Mouse (Mus musculus): ENCODE results near the gene Rasal2. TPM values are rescaled to one million over a fixed set of nuclear protein-coding genes. Genes with fewer than 3 reads are reported as not detected.

The Rasal2 gene
- polyA plus RNA-seq, 1 experiment from 2014 or later: 6.9 TPM

GRCm38 (mm10) chr1:157298990-157299389 lies 113.4 kb downstream of the Rasal2 start:
- no peaks in the 10 kb centered on the region for H3K4me1 ChIP-seq (ENCODE audit: insufficient read depth, low read length)
- 82% methylated on average over 2 of the region's 2 CpGs for WGBS
- no peak overlapping the region for H3K27ac ChIP-seq (ENCODE audit: low read length)
- H3K4me3 ChIP-seq (ENCODE audit: low read length): no peak overlapping the region
- no peak overlapping the region for H3K9ac ChIP-seq (replicated peaks; ENCODE audit: low read length)
- no peak overlapping the region for H3K4me2 ChIP-seq (replicated peaks; ENCODE audit: low read depth, low read length)
- no peaks in the 10 kb centered on the region for H3K27me3 ChIP-seq (ENCODE audit: insufficient read depth, low read length)
- H3K9me3 ChIP-seq (ENCODE audit: low read length): no peaks in the 10 kb centered on the region
- H3K36me3 ChIP-seq (ENCODE audit: insufficient read depth, low read length): no peaks in the 10 kb centered on the region
- ATAC-seq (ENCODE audit: low FRiP score, low TSS enrichment): no peak

- H3K36me3 ChIP-seq (ENCODE audit: insufficient read depth, low read length): no peaks in the 10 kb centered on the region
- H3K4me3 ChIP-seq (ENCODE audit: low read length): no peak overlapping the region
- WGBS: 84% methylated on average over 1 of the region's 1 CpGs
- no peaks in the 10 kb centered on the region for H3K27me3 ChIP-seq (ENCODE audit: insufficient read depth, low read length)
- no peak overlapping the region for H3K9ac ChIP-seq (replicated peaks; ENCODE audit: low read length)
- H3K4me2 ChIP-seq (replicated peaks; ENCODE audit: low read depth, low read length): no peak overlapping the region
- no peak overlapping the region for H3K27ac ChIP-seq (ENCODE audit: low read length)
- ATAC-seq (ENCODE audit: low FRiP score, low TSS enrichment): no peak
- no peaks in the 10 kb centered on the region for H3K4me1 ChIP-seq (ENCODE audit: insufficient read depth, low read length)
- no peaks in the 10 kb centered on the region for H3K9me3 ChIP-seq (ENCODE audit: low read length)
Observed at GRCm38 (mm10) chr1:157297137-157297536, 115.3 kb downstream of the Rasal2 start.

GRCm38 (mm10) chr1:157295868-157296267 lies 116.5 kb downstream of the Rasal2 start:
- Histone ChIP-seq H3K9ac (replicated peaks; ENCODE audit: low read length) (no peak overlapping the region), H3K27me3 (ENCODE audit: insufficient read depth, low read length) (no peaks in the 10 kb centered on the region), H3K4me1 (ENCODE audit: insufficient read depth, low read length) (no peaks in the 10 kb centered on the region), H3K4me3 (ENCODE audit: low read length) (no peak overlapping the region), H3K36me3 (ENCODE audit: insufficient read depth, low read length) (no peaks in the 10 kb centered on the region), H3K9me3 (ENCODE audit: low read length) (no peaks in the 10 kb centered on the region), H3K27ac (ENCODE audit: low read length) (no peak overlapping the region), H3K4me2 (replicated peaks; ENCODE audit: low read depth, low read length) (no peak overlapping the region)
- peak; percentile 35; the same call in 1 of the 2 replicates for ATAC-seq (ENCODE audit: low FRiP score, low TSS enrichment)
- 57% methylated on average over 3 of the region's 3 CpGs for WGBS

GRCm38 (mm10) chr1:157290173-157290572 lies 122.2 kb downstream of the Rasal2 start:
- Histone ChIP-seq H3K36me3 (ENCODE audit: insufficient read depth, low read length) (no peaks in the 10 kb centered on the region), H3K4me1 (ENCODE audit: insufficient read depth, low read length) (no peaks in the 10 kb centered on the region), H3K4me2 (replicated peaks; ENCODE audit: low read depth, low read length) (no peak overlapping the region), H3K4me3 (ENCODE audit: low read length) (no peak overlapping the region), H3K27ac (ENCODE audit: low read length) (no peak overlapping the region), H3K27me3 (ENCODE audit: insufficient read depth, low read length) (no peaks in the 10 kb centered on the region), H3K9me3 (ENCODE audit: low read length) (no peaks in the 10 kb centered on the region), H3K9ac (replicated peaks; ENCODE audit: low read length) (no peak overlapping the region)
- 55% methylated on average over 2 of the region's 2 CpGs for WGBS
- ATAC-seq (ENCODE audit: low FRiP score, low TSS enrichment): no peak

GRCm38 (mm10) chr1:157289251-157289650 lies 123.1 kb downstream of the Rasal2 start:
- H3K4me3 ChIP-seq (ENCODE audit: low read length): no peak overlapping the region
- no peaks in the 10 kb centered on the region for H3K9me3 ChIP-seq (ENCODE audit: low read length)
- H3K9ac ChIP-seq (replicated peaks; ENCODE audit: low read length): no peak overlapping the region
- H3K4me2 ChIP-seq (replicated peaks; ENCODE audit: low read depth, low read length): no peak overlapping the region
- 56% methylated on average over 2 of the region's 2 CpGs for WGBS
- H3K36me3 ChIP-seq (ENCODE audit: insufficient read depth, low read length): no peaks in the 10 kb centered on the region
- no peak overlapping the region for H3K27ac ChIP-seq (ENCODE audit: low read length)
- no peaks in the 10 kb centered on the region for H3K4me1 ChIP-seq (ENCODE audit: insufficient read depth, low read length)
- H3K27me3 ChIP-seq (ENCODE audit: insufficient read depth, low read length): no peaks in the 10 kb centered on the region
- ATAC-seq (ENCODE audit: low FRiP score, low TSS enrichment): no peak

- 18% methylated on average over 4 of the region's 4 CpGs for WGBS
- no peak overlapping the region for H3K4me3 ChIP-seq (ENCODE audit: low read length)
- no peak overlapping the region for H3K9ac ChIP-seq (replicated peaks; ENCODE audit: low read length)
- no peaks in the 10 kb centered on the region for H3K9me3 ChIP-seq (ENCODE audit: low read length)
- no peaks in the 10 kb centered on the region for H3K4me1 ChIP-seq (ENCODE audit: insufficient read depth, low read length)
- H3K36me3 ChIP-seq (ENCODE audit: insufficient read depth, low read length): no peaks in the 10 kb centered on the region
- no peaks in the 10 kb centered on the region for H3K27me3 ChIP-seq (ENCODE audit: insufficient read depth, low read length)
- H3K27ac ChIP-seq (ENCODE audit: low read length): no peak overlapping the region
- ATAC-seq (ENCODE audit: low FRiP score, low TSS enrichment): no peak
- H3K4me2 ChIP-seq (replicated peaks; ENCODE audit: low read depth, low read length): no peak overlapping the region
Observed at GRCm38 (mm10) chr1:157286561-157286960, 125.8 kb downstream of the Rasal2 start.

GRCm38 (mm10) chr1:157285366-157285765 lies 127.0 kb downstream of the Rasal2 start:
- H3K36me3 ChIP-seq (ENCODE audit: insufficient read depth, low read length): no peaks in the 10 kb centered on the region
- ATAC-seq (ENCODE audit: low FRiP score, low TSS enrichment): no peak
- 86% methylated on average over 3 of the region's 3 CpGs for WGBS

GRCm38 (mm10) chr1:157280781-157281180 lies 131.6 kb downstream of the Rasal2 start:
- Histone ChIP-seq H3K4me2 (replicated peaks; ENCODE audit: low read depth, low read length) (no peak overlapping the region), H3K27ac (ENCODE audit: low read length) (no peak overlapping the region), H3K27me3 (ENCODE audit: insufficient read depth, low read length) (no peaks in the 10 kb centered on the region), H3K9me3 (ENCODE audit: low read length) (no peaks in the 10 kb centered on the region), H3K36me3 (ENCODE audit: insufficient read depth, low read length) (no peaks in the 10 kb centered on the region), H3K9ac (replicated peaks; ENCODE audit: low read length) (no peak overlapping the region), H3K4me1 (ENCODE audit: insufficient read depth, low read length) (no peaks in the 10 kb centered on the region), H3K4me3 (ENCODE audit: low read length) (no peak overlapping the region)
- ATAC-seq (ENCODE audit: low FRiP score, low TSS enrichment): no peak

More at GRCm38 (mm10) chr1:157285366-157285765, 127.0 kb downstream of the Rasal2 start:
- Histone ChIP-seq H3K4me2 (replicated peaks; ENCODE audit: low read depth, low read length) (no peak overlapping the region), H3K9me3 (ENCODE audit: low read length) (no peaks in the 10 kb centered on the region), H3K27me3 (ENCODE audit: insufficient read depth, low read length) (no peaks in the 10 kb centered on the region), H3K4me3 (ENCODE audit: low read length) (no peak overlapping the region), H3K4me1 (ENCODE audit: insufficient read depth, low read length) (no peaks in the 10 kb centered on the region), H3K9ac (replicated peaks; ENCODE audit: low read length) (no peak overlapping the region), H3K27ac (ENCODE audit: low read length) (no peak overlapping the region)

- no peak overlapping the region for H3K9ac ChIP-seq (replicated peaks; ENCODE audit: low read length)
- H3K4me1 ChIP-seq (ENCODE audit: insufficient read depth, low read length): no peaks in the 10 kb centered on the region
- no peak overlapping the region for H3K4me2 ChIP-seq (replicated peaks; ENCODE audit: low read depth, low read length)
- no peaks in the 10 kb centered on the region for H3K27me3 ChIP-seq (ENCODE audit: insufficient read depth, low read length)
- 88% methylated on average over 4 of the region's 4 CpGs for WGBS
- H3K27ac ChIP-seq (ENCODE audit: low read length): no peak overlapping the region
- no peak for ATAC-seq (ENCODE audit: low FRiP score, low TSS enrichment)
- H3K9me3 ChIP-seq (ENCODE audit: low read length): no peaks in the 10 kb centered on the region
- no peaks in the 10 kb centered on the region for H3K36me3 ChIP-seq (ENCODE audit: insufficient read depth, low read length)
- H3K4me3 ChIP-seq (ENCODE audit: low read length): no peak overlapping the region
Observed at GRCm38 (mm10) chr1:157275672-157276307, 136.6 kb downstream of the Rasal2 start.

GRCm38 (mm10) chr1:157267894-157268293 lies 144.5 kb downstream of the Rasal2 start:
- H3K27me3 ChIP-seq (ENCODE audit: insufficient read depth, low read length): no peaks in the 10 kb centered on the region
- no peak overlapping the region for H3K9ac ChIP-seq (replicated peaks; ENCODE audit: low read length)
- no peak overlapping the region for H3K4me2 ChIP-seq (replicated peaks; ENCODE audit: low read depth, low read length)
- H3K27ac ChIP-seq (ENCODE audit: low read length): no peak overlapping the region
- no peaks in the 10 kb centered on the region for H3K9me3 ChIP-seq (ENCODE audit: low read length)
- no peak overlapping the region for H3K4me3 ChIP-seq (ENCODE audit: low read length)
- H3K4me1 ChIP-seq (ENCODE audit: insufficient read depth, low read length): no peaks in the 10 kb centered on the region
- H3K36me3 ChIP-seq (ENCODE audit: insufficient read depth, low read length): no peaks in the 10 kb centered on the region
- ATAC-seq (ENCODE audit: low FRiP score, low TSS enrichment): no peak
- 80% methylated on average over 3 of the region's 3 CpGs for WGBS

Measured in kidney, embryonic 16.5 days (tissue).